Mouse (Mus musculus) hindbrain, embryonic 11.5 days (tissue): ENCODE measurements around the gene Otud4. TPM values are rescaled to one million over a fixed set of nuclear protein-coding genes. Genes with fewer than 3 reads are reported as not detected.

Experiments
- ATAC-seq: fragments of 200-750 bp; cut with Nextera tagmentation; 2 replicates; pipeline ENCODE4 v1.8.0; 2017; ENCODE audit warnings: mild to moderate bottlenecking, moderate TSS enrichment, moderate library complexity; ENCODE audit not compliant: low FRiP score
- DNase-seq: peaks from one replicate; pipeline ENCODE4 v3.0.0-alpha.2; 2015; ENCODE audit warnings: low spot score
- H3K27ac ChIP-seq: fragments of 300-500 bp; sonication (generic); 2 replicates; pipeline ENCODE4 v1.5.1; 2014; ENCODE audit warnings: mild to moderate bottlenecking, low read depth, low read length
- H3K27me3 ChIP-seq: fragments of 300-500 bp; sonication (generic); 2 replicates; pipeline ENCODE4 v1.6.1; 2014; ENCODE audit warnings: mild to moderate bottlenecking, low read length, moderate library complexity, mixed read lengths; ENCODE audit not compliant: control insufficient read depth, insufficient read depth
- H3K36me3 ChIP-seq: fragments of 300-500 bp; sonication (generic); 2 replicates; pipeline ENCODE4 v1.6.1; 2014; ENCODE audit warnings: mild to moderate bottlenecking, low read length, moderate library complexity, mixed read lengths; ENCODE audit not compliant: control insufficient read depth, insufficient read depth
- H3K4me1 ChIP-seq: fragments of 300-500 bp; sonication (generic); replicated peaks from 2 replicates; pipeline ENCODE4 v1.6.1; 2014; ENCODE audit warnings: low read length, mixed read lengths; ENCODE audit not compliant: control insufficient read depth, insufficient read depth
- H3K4me2 ChIP-seq: fragments of 300-500 bp; sonication (generic); replicated peaks from 2 replicates; pipeline ENCODE4 v1.6.1; 2014; ENCODE audit warnings: mild to moderate bottlenecking, low read depth, low read length
- H3K4me3 ChIP-seq: fragments of 300-500 bp; sonication (generic); 2 replicates; pipeline ENCODE4 v1.5.1; 2014; ENCODE audit warnings: low read depth, low read length
- H3K9ac ChIP-seq: fragments of 300-500 bp; sonication (generic); 2 replicates; pipeline ENCODE4 v1.6.1; 2014; ENCODE audit warnings: low read depth, low read length
- H3K9me3 ChIP-seq: fragments of 300-500 bp; sonication (generic); 2 replicates; pipeline ENCODE4 v1.6.1; 2016; ENCODE audit warnings: low read length; ENCODE audit not compliant: control insufficient read depth
- WGBS: fragments of 180-500 bp; shearing (Covaris S2); extraction: QIAGEN DNeasy Blood & Tissue Kit; methylation state at CpG from one replicate; pipeline ENCODE4 v1.1.7; 2014; 5-methylcytosine and 5-hydroxymethylcytosine counted together
- polyA plus RNA-seq: library from polyadenylated mRNA; unstranded; fragments of >200 nt; fragmentation: Nextera tagmentation; extraction: Ambion mirVana; gene quantifications from 2 replicates; pipeline ENCODE4 v1.2.1, GENCODE M21; 2014

Otud4 gene
- polyA plus RNA-seq, 1 experiment from 2014 or later, result 22.8 TPM

DNA sequence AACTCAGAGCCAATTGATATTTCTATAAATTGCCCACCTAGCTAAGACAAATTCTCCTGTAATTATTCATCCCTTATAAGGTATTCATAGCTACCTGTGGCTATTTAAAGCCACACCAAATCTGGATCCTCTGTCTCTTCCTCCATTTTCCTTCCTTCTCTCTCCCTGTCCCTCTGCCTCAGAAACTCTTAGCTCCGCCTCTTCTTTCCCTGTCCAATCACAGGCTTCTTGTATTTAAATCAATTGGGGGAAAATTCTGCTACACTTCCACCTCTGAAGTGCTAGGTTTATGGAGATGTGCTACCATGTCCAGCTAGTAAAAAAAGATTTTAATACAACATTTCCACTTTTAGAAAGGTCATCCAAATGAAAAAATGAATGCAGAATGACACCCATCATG, 3.9 kb upstream of the Otud4 start:
- Histone ChIP-seq H3K9me3 (no peaks in the 10 kb centered on the region), H3K4me2 (no peak overlapping the region), H3K4me3 (no peak overlapping the region), H3K9ac (no peak overlapping the region), H3K27me3 (no peaks in the 10 kb centered on the region), H3K27ac (no peak overlapping the region), H3K4me1 (no peaks in the 10 kb centered on the region), H3K36me3 (no peaks in the 10 kb centered on the region)
- DNase-seq, result no peak
- WGBS, result 91% methylated on average over 1 of the region's 1 CpGs
- ATAC-seq, result no peak

DNA sequence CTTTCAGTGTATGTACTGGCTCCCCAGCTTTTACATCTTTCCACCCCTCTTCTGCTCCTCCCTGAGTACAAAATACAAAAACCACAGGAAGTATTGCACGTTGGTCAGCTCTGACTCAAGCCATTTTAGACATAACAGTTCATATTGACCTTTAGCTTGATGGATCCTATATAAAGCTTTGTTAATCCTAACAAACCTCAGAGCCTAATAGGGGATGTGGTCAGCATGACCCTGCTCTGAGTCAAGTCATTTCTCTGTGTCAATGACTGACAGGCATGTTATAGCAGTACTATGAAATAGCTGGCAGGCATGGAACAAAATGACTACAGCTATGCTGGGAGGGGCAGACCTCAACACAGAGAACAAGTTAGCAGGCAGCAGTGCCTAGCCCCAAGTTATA, 3.3 kb upstream of the Otud4 start:
- WGBS, result 84% methylated on average over 1 of the region's 1 CpGs

DNA sequence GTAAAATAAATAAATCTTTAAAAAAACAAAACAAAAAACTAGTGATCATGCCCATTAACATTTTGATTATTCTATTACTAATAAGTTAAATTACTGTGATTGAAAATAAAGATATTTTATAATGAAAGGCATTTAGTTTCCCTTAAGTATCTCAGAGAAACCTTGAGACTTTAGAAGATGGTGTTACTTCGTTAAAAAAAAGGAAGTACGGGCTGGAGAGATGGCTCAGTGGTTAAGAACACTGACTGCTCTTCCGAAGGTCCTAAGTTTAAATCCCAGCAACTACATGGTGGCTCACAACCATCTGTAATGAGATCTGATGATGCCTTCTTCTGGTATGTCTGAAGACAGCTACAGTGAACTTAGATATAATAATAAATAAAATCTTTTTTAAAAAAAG, 2.2 kb upstream of the Otud4 start:
- H3K27ac ChIP-seq, result no peak overlapping the region
- WGBS, result 90% methylated on average over 3 of the region's 3 CpGs
- H3K9me3 ChIP-seq, result no peaks in the 10 kb centered on the region
- no peak overlapping the region for H3K9ac ChIP-seq
- ATAC-seq (no peak), DNase-seq (no peak)
- no peaks in the 10 kb centered on the region for H3K36me3 ChIP-seq
- H3K4me3 ChIP-seq, result no peak overlapping the region
- no peaks in the 10 kb centered on the region; the same call in 1 of the 2 replicates for H3K4me1 ChIP-seq
- H3K4me2 ChIP-seq, result no peak overlapping the region
- H3K27me3 ChIP-seq, result no peaks in the 10 kb centered on the region

More for the DNA sequence above, 3.3 kb upstream of the Otud4 start:
- H3K36me3 ChIP-seq, result no peaks in the 10 kb centered on the region
- no peak overlapping the region for H3K27ac ChIP-seq
- no peaks in the 10 kb centered on the region for H3K9me3 ChIP-seq
- no peaks in the 10 kb centered on the region for H3K4me1 ChIP-seq
- no peak for DNase-seq
- no peak overlapping the region for H3K9ac ChIP-seq
- no peak for ATAC-seq
- no peaks in the 10 kb centered on the region for H3K27me3 ChIP-seq
- no peak overlapping the region for H3K4me3 ChIP-seq
- H3K4me2 ChIP-seq, result no peak overlapping the region

DNA sequence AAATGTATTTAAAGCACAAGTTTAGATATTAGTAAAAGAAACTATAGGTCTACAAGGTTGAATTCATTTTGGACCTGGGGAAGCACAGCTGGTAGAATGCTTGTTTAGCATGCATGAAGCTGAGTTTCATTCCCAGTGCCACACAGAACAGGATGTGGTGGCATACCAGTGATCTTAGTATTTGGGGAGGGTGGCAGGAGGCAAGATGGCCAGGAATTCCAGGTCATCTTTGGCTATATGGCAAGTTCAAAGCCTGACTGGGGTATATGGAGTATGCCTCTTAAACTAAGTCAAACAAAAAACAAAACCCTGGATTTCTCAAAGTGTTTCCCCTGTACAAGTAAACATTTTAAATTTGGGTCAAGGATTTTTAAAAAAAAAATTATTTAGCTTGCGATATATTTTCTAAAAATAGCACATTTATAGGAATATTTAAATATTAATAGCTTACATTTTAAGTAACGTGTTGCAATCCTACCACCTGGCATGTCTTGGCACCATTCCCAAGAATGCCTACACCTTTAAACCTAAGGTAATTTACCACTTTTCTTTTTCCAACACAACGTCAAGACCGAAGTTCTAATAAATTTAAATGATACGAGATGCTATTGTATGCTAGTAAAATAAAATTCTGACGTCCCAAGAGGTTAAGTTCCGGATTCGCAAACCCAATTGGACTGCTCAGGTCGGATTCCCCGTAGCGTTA, 1.3 kb upstream of the Otud4 start:
- ATAC-seq (no peak), DNase-seq (peak; percentile 24)
- H3K27me3 ChIP-seq, result no peaks in the 10 kb centered on the region
- peak overlapping the region; percentile 64 for H3K4me2 ChIP-seq
- H3K4me3 ChIP-seq, result peak overlapping the region; percentile 91
- peak overlapping the region; percentile 95 for H3K27ac ChIP-seq
- H3K36me3 ChIP-seq, result no peaks in the 10 kb centered on the region
- no peaks in the 10 kb centered on the region; the same call in 1 of the 2 replicates for H3K4me1 ChIP-seq
- WGBS, result 13% methylated on average over 11 of the region's 11 CpGs
- H3K9me3 ChIP-seq, result no peaks in the 10 kb centered on the region
- H3K9ac ChIP-seq, result peak overlapping the region; percentile 80

DNA sequence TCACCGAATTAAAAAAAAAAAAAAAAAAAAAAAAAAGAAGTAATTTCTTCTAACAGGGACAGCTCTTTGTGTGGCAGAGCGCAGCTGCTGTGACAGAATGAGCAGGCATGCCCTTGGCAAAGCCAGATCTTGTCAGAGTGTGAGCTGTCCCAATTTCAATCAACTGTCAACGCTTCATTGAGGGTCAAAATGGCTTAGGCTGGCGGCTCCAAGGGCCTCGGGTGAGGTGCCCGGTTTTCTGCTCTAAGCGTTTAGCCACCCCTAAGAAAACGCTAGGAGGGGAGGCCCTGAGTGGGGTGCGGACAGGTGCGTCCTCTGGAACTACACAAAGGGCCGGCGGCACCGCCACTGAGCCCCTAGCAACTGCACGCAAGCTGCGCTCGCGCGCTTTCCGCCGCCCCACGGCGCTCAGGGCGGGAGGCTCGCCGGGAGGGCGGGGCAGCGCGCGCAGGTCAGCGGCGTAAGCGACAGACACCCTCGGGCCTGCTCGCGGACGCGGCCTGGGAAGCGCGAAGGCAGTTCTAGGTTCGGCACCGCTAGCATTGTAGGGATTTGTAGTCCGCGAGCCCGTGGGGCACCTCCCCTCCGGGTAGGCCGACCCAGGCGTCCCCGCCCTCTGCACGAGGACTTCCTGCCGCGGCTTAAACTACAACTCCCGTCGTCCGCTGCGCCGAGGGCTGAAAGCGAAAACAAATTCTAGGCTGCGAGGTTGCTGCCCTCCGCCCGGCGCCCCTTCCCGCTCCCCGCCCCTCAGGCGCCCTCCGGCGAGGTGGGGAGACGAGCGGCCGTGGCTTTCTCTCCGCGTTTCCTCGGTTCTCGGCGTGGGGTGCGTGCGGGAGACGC, 490 bp upstream of the Otud4 start:
- Histone ChIP-seq H3K9me3 (no peaks in the 10 kb centered on the region), H3K27me3 (no peaks in the 10 kb centered on the region), H3K4me2 (peak overlapping the region; percentile 74), H3K9ac (peak overlapping the region; percentile 85), H3K4me1 (no peaks in the 10 kb centered on the region; the same call in 1 of the 2 replicates), H3K27ac (peak overlapping the region; percentile 95), H3K36me3 (no peaks in the 10 kb centered on the region), H3K4me3 (peak overlapping the region; percentile 91)
- ATAC-seq (peak; percentile 100), DNase-seq (peak; percentile 97)
- WGBS, result under 1% methylated on average over 70 of the region's 77 CpGs

DNA sequence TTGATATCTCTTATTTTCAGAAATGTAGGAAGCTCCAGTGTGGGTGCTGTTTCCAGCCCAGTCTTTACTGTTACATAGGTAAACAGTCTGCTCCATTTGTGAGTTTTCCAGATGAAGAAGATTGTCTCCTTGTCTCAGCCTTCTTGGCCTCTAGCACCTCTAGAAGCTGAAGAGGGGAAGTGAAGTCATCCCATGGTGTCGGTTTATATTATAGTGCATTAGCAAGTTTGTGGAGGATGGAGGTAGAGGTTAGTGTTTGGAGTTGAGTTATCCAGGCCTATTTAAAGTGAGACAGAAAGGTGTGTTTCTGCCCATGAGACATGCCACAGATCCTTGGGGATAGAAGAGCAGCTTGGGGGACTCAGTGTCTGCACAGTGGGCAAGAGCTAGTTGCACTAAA, 1.7 kb downstream of the Otud4 start:
- Histone ChIP-seq H3K9ac (no peak overlapping the region), H3K27me3 (no peaks in the 10 kb centered on the region), H3K9me3 (no peaks in the 10 kb centered on the region), H3K4me2 (peak overlapping the region; percentile 74), H3K27ac (no peak overlapping the region), H3K4me3 (peak overlapping the region; percentile 91), H3K4me1 (no peaks in the 10 kb centered on the region; the same call in 1 of the 2 replicates), H3K36me3 (no peaks in the 10 kb centered on the region)
- WGBS, result 24% methylated on average over 1 of the region's 1 CpGs
- DNase-seq (no peak), ATAC-seq (no peak)

DNA sequence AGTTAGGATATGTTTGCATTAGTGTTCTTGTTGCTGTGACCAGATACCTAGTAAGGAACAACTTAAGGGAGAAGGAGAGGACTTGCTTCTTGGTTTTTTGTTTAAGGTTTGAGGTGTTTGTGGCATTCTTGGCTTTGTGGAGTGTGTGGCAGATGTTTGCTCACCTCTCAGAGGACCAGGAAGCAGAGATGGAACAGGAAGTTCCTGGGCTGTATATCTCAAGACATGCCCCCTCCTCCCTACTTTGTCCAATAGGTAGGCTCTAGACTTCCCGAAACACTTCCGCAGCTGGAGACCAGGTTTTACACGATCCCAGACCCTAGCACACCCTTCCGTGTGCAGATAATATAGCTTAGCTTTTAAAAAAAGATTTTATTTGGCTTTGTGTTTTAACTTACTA, 10.2 kb downstream of the Otud4 start:
- no peak overlapping the region for H3K9ac ChIP-seq
- H3K27me3 ChIP-seq, result no peaks in the 10 kb centered on the region
- WGBS, result 96% methylated on average over 4 of the region's 4 CpGs
- no peaks in the 10 kb centered on the region for H3K4me1 ChIP-seq
- no peak overlapping the region for H3K27ac ChIP-seq
- no peak overlapping the region for H3K4me3 ChIP-seq
- no peak overlapping the region for H3K4me2 ChIP-seq
- DNase-seq (no peak), ATAC-seq (no peak)
- H3K9me3 ChIP-seq, result no peaks in the 10 kb centered on the region
- H3K36me3 ChIP-seq, result no peaks in the 10 kb centered on the region

DNA sequence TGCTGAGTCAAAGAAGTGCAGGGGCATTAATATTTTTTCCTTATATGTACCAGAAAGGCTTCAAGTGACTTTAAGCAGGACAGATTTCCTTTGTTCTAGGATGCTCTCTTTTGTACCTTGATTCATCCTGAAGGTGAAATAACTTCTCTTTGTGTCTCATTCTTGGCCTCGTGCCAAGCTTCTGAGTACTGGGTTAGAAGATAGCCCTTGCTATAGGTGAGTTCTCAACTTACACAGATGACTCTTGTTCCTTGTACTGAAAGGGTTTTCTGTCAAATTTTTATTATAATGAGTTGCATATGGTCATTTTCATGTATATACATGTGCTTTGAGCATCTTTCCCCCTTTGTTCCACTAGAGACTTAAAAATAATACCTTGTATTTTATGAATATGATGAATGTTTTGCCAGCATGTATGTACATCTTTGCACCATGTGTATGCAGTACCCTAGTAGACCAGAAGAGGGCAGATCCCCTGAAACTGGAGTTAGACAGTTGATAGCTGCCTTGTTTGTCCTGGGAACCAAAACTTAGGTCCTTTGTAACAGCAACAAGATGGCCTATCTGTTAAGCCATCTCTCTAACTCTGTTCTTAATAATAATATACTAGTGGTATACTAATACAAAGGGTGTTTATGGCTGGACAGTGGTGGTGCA, 10.9 kb downstream of the Otud4 start:
- no peak overlapping the region for H3K27ac ChIP-seq
- ATAC-seq (no peak), DNase-seq (peak; percentile 45)
- no peak overlapping the region for H3K4me3 ChIP-seq
- no peaks in the 10 kb centered on the region for H3K36me3 ChIP-seq
- no peak overlapping the region for H3K4me2 ChIP-seq
- no peaks in the 10 kb centered on the region for H3K9me3 ChIP-seq
- H3K27me3 ChIP-seq, result no peaks in the 10 kb centered on the region
- no peaks in the 10 kb centered on the region for H3K4me1 ChIP-seq
- H3K9ac ChIP-seq, result no peak overlapping the region
- WGBS, result 82% methylated on average over 1 of the region's 1 CpGs
